Mouse (Mus musculus): ENCODE data around the gene Ribc2.

The Ribc2 gene

GRCm38 (mm10) chr15:85131275-85132192 lies at the start of gene Ribc2, which contains the start of gene Smc1b:
Gene Ribc2, plus strand, starts transcription at chr15:85132078.
Gene Smc1b, minus strand, starts transcription at chr15:85131964.
- DNase-seq (ENCODE audit: low read depth) = no peak

- no peak for DNase-seq (ENCODE audit: low read depth)
Observed at GRCm38 (mm10) chr15:85085641-85086040, 46.2 kb upstream of the Ribc2 start.

GRCm38 (mm10) chr15:85132193-85132520 lies 279 bp downstream of the Ribc2 start:
- no peak for DNase-seq (ENCODE audit: low read depth)

- no peak for DNase-seq (ENCODE audit: low read depth)
Observed at GRCm38 (mm10) chr15:85135143-85135542, 3.3 kb downstream of the Ribc2 start.

GRCm38 (mm10) chr15:85141290-85141689 lies 9.4 kb downstream of the Ribc2 start:
- no peak for DNase-seq (ENCODE audit: low read depth)

- DNase-seq (ENCODE audit: low read depth) = no peak
Observed at GRCm38 (mm10) chr15:85142441-85142840, 10.6 kb downstream of the Ribc2 start.

GRCm38 (mm10) chr15:85143161-85143560 lies 11.3 kb downstream of the Ribc2 start:
- no peak for DNase-seq (ENCODE audit: low read depth)

- DNase-seq (ENCODE audit: low read depth) = no peak
Observed at GRCm38 (mm10) chr15:85143747-85144146, 11.9 kb downstream of the Ribc2 start.

- DNase-seq (ENCODE audit: low read depth) = no peak
Observed at GRCm38 (mm10) chr15:85144249-85144648, 12.4 kb downstream of the Ribc2 start.

- DNase-seq (ENCODE audit: low read depth) = peak; percentile 58
Observed at GRCm38 (mm10) chr15:85151433-85151918, 19.6 kb downstream of the Ribc2 start.

GRCm38 (mm10) chr15:85152577-85152976 lies 20.7 kb downstream of the Ribc2 start:
- DNase-seq (ENCODE audit: low read depth) = no peak

GRCm38 (mm10) chr15:85154091-85154490 lies 22.2 kb downstream of the Ribc2 start:
- DNase-seq (ENCODE audit: low read depth) = no peak

GRCm38 (mm10) chr15:85156198-85156597 lies 24.3 kb downstream of the Ribc2 start:
- no peak for DNase-seq (ENCODE audit: low read depth)

- DNase-seq (ENCODE audit: low read depth) = no peak
Observed at GRCm38 (mm10) chr15:85161416-85161815, 29.5 kb downstream of the Ribc2 start.

- DNase-seq (ENCODE audit: low read depth) = no peak
Observed at GRCm38 (mm10) chr15:85162693-85163663, 31.1 kb downstream of the Ribc2 start.

GRCm38 (mm10) chr15:85166433-85166933 lies 34.6 kb downstream of the Ribc2 start:
- DNase-seq (ENCODE audit: low read depth) = no peak

- DNase-seq (ENCODE audit: low read depth) = no peak
Observed at GRCm38 (mm10) chr15:85167086-85167679, 35.3 kb downstream of the Ribc2 start.

- no peak for DNase-seq (ENCODE audit: low read depth)
Observed at GRCm38 (mm10) chr15:85172054-85172453, 40.2 kb downstream of the Ribc2 start.

- no peak for DNase-seq (ENCODE audit: low read depth)
Observed at GRCm38 (mm10) chr15:85173425-85173824, 41.5 kb downstream of the Ribc2 start.

- DNase-seq (ENCODE audit: low read depth) = no peak
Observed at GRCm38 (mm10) chr15:85174060-85174459, 42.2 kb downstream of the Ribc2 start.

- peak; percentile 87 for DNase-seq (ENCODE audit: low read depth)
Observed at GRCm38 (mm10) chr15:85177576-85177975, 45.7 kb downstream of the Ribc2 start.

- no peak for DNase-seq (ENCODE audit: low read depth)
Observed at GRCm38 (mm10) chr15:85178172-85178571, 46.3 kb downstream of the Ribc2 start.

Data from 416B (cell line).